23 mouse cellular contexts compared by ENCODE assay signal in genomic region chr3:153699086-153699485, GRCm38 (mm10). TPM values are rescaled to one million over a fixed set of nuclear protein-coding genes. Genes with fewer than 3 reads are reported as not detected.
A peak's percentile ranks its signal among the peaks of the same experiment; 100 is the strongest.
DNase-seq lines count a peak whose midpoint lies in the region; ATAC-seq and TF ChIP-seq lines count a peak whose summit lies in the region.
"Had no signal": no experiment of that assay in that cellular context is flagged by ENCODE, and none has a peak within 500 bp of the region (broad histone marks: within the 10 kb centered on the region; RNA-seq: fewer than 3 reads in every experiment).

No protein-coding gene starts in this region.

- peak; percentile 30 for DNase-seq in heart, postnatal 4 days
- DNase-seq in heart, postnatal 14 days = no peak
- peak; percentile 44 for DNase-seq in lung, embryonic 14.5 days
- DNase-seq in lung, postnatal 0 days (ENCODE audit: low spot score) = no peak
- peak; percentile 55 to 66 for DNase-seq in kidney, postnatal 25 days
- DNase-seq in urinary bladder, adult 18-20 months (ENCODE audit: low spot score in 2 of 2) = no peak
- no peak for DNase-seq in c-Kit-positive CD71-positive TER-119-positive erythroid progenitor cells, embryonic 14.5 days (ENCODE audit: low spot score)
- DNase-seq: adrenal gland, postnatal 14 days; B cell, adult 2 months; cerebellum, adult 18-20 months; cerebellum, adult 9-11 months; cerebellum, postnatal 36 days; gastrocnemius, postnatal 10 days; heart, adult 18-20 months; heart, postnatal 10 days had no signal

- H3K4me2 ChIP-seq in lung, embryonic 14.5 days = no peak overlapping the region
- no peak overlapping the region for H3K4me2 ChIP-seq in lung, postnatal 0 days (replicated peaks; ENCODE audit: low read depth, low read length)
- H3K4me2 ChIP-seq: embryonic facial prominence, embryonic 13.5 days; forebrain, embryonic 12.5 days had no signal

- no peak for TF ChIP-seq CTCF in lung, embryonic 14.5 days (IDR thresholded peaks at IDR 0.05; ENCODE audit: low read depth)
- TF ChIP-seq CTCF in lung, postnatal 0 days (IDR thresholded peaks at IDR 0.05) = no peak

- TF ChIP-seq EP300 in lung, postnatal 0 days (IDR thresholded peaks at IDR 0.05) = no peak

- H3K4me1 ChIP-seq in lung, embryonic 14.5 days (ENCODE audit: insufficient read depth) = peaks cover 7% of the 10 kb centered on the region; the same call in 1 of the 2 replicates
- no peaks in the 10 kb centered on the region for H3K4me1 ChIP-seq in lung, postnatal 0 days (ENCODE audit: insufficient read depth, low read depth, low read length)

- H3K36me3 ChIP-seq in lung, embryonic 14.5 days (ENCODE audit: insufficient read depth) = no peaks in the 10 kb centered on the region
- H3K36me3 ChIP-seq in lung, postnatal 0 days (ENCODE audit: insufficient read depth, low read length) = no peaks in the 10 kb centered on the region
- H3K36me3 ChIP-seq: forebrain, embryonic 12.5 days; hindbrain, embryonic 10.5 days had no signal

- no peak overlapping the region for H3K9ac ChIP-seq in lung, embryonic 14.5 days
- H3K9ac ChIP-seq in lung, postnatal 0 days (replicated peaks; ENCODE audit: low read depth) = no peak overlapping the region
- H3K9ac ChIP-seq: embryonic facial prominence, embryonic 13.5 days; forebrain, embryonic 12.5 days had no signal

- intact Hi-C loops in heart, postnatal 14 days (cut with DNase I) = no loop called here

- WGBS in lung, embryonic 14.5 days = 76% methylated on average over 8 of the region's 8 CpGs
- 82% methylated on average over 8 of the region's 8 CpGs for WGBS in lung, postnatal 0 days

- no peaks in the 10 kb centered on the region for H3K27me3 ChIP-seq in lung, embryonic 14.5 days (ENCODE audit: insufficient read depth, low read length)
- H3K27me3 ChIP-seq in lung, postnatal 0 days (replicated peaks; ENCODE audit: insufficient read depth, low read length) = no peaks in the 10 kb centered on the region
- H3K27me3 ChIP-seq: embryonic facial prominence, embryonic 13.5 days had no signal

- H3K4me3 ChIP-seq in lung, embryonic 14.5 days (ENCODE audit: low read depth, low read length) = no peak overlapping the region
- no peak overlapping the region for H3K4me3 ChIP-seq in lung, postnatal 0 days (ENCODE audit: low read depth, low read length)
- H3K4me3 ChIP-seq: embryonic facial prominence, embryonic 13.5 days; forebrain, embryonic 12.5 days; heart, embryonic 10.5 days; hindbrain, embryonic 10.5 days had no signal

- no peak for ATAC-seq in lung, embryonic 14.5 days (ENCODE audit: insufficient read depth)
- no peak for ATAC-seq in lung, postnatal 0 days
- ATAC-seq: activated CD4-positive, CD25-positive, alpha-beta regulatory T cell, adult 4 months; CD4-positive, CD25-positive, alpha-beta regulatory T cell, adult 4 months; forebrain, embryonic 16.5 days had no signal

- H3K27ac ChIP-seq in lung, embryonic 14.5 days (ENCODE audit: low read depth) = no peak overlapping the region
- H3K27ac ChIP-seq in lung, postnatal 0 days (ENCODE audit: low read length) = no peak overlapping the region
- H3K27ac ChIP-seq: embryonic facial prominence, embryonic 13.5 days; forebrain, embryonic 12.5 days; hindbrain, embryonic 10.5 days had no signal

- no peaks in the 10 kb centered on the region for H3K9me3 ChIP-seq in lung, embryonic 14.5 days (ENCODE audit: low read depth, low read length)
- no peaks in the 10 kb centered on the region for H3K9me3 ChIP-seq in lung, postnatal 0 days (ENCODE audit: low read length)
- H3K9me3 ChIP-seq: embryonic facial prominence, embryonic 13.5 days; forebrain, embryonic 12.5 days; G1E; heart, embryonic 10.5 days; hindbrain, embryonic 10.5 days had no signal

RNA-seq across cellular contexts. Expression of gene St6galnac3, which starts 25.9 kb away (rescaled TPM):
- 10 to 100 TPM; 12.9 to 17.8 TPM for total RNA-seq in heart, postnatal 4 days (2021)
- total RNA-seq in heart, postnatal 14 days (2021) = 10 to 100 TPM in 1 of 2 experiments, 1 to 10 TPM in 1; 9.9 to 12.6 TPM
- 34.1 and 34.8 TPM in 2 replicates for polyA plus RNA-seq in lung, embryonic 14.5 days (2014; fragmentation: Nextera tagmentation; extraction: Ambion mirVana)
- 12.9 and 22.7 TPM in 2 replicates for polyA plus RNA-seq in lung, postnatal 0 days (2015; fragmentation: Nextera tagmentation; extraction: Ambion mirVana)

Comparison
In these comparisons a context has a peak if more than half of its experiments do, and no peak if none do; other contexts are left out.
1. DNase-seq: peak in heart, postnatal 4 days (single experiment), lung, embryonic 14.5 days (single experiment) and kidney, postnatal 25 days (2 of 2); none in heart, postnatal 14 days (0 of 2), lung, postnatal 0 days (single experiment), urinary bladder, adult 18-20 months (0 of 2) and c-Kit-positive CD71-positive TER-119-positive erythroid progenitor cells, embryonic 14.5 days (single experiment).